Mouse (Mus musculus) liver (tissue): ENCODE results near the gene Gch1.

Source experiments
- DNase-seq: peaks from one replicate; pipeline ENCODE4 v3.0.0-alpha.2; 2020; ENCODE audit warnings: mixed read lengths

The Gch1 gene

DNA sequence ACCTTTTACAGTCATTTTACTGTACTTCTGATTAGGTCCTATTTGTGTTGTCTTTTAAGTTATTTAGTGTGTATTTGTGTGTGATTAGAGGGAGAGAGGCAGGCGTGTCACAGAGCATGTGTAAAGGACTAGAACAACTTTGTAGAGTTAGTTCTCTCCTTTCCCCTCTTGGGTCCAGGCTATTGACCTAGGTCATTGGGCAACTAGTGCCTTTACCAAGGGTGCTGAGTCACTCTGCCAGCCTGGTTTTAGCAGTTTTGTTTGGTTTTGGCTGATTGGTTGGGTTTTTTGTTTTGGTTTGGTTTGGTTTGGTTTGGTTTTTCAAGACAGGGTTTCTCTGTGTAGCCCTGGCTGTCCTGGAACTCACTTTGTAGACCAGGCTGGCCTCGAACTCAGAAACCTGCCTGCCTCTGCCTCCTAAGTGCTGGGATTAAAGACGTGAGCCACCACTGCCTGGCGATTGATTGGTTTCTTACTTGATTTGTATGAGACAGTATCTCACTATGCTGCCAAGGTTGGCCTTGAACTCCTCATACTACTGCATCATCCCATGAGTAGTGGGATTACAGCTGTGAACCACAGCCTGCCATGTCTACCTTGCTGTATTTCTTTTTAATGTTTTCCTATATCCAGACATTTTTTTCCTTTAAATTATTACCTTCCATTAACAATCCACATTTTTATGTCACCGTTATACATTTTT, 16.2 kb upstream of the Gch1 start:
- no peak for DNase-seq

DNA sequence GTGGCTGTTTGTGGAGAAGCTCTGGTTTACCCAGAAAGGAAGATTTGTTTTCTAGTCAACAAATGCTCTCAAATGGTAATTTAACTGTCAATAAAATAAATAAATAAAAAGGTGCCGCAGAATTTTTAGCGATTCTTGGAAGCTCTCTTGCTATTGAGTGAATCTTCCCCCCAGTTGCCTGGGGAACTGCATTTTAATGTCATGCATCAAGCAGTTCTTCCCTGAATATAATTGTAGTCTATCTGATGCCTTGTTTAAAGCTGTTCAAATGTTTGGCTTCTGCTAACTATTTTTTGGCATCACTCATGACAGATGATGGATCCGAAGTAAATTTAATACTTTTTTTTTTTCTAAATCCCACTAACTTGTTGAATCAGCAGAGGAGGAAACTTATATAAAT, 8.1 kb upstream of the Gch1 start:
- DNase-seq, result no peak

DNA sequence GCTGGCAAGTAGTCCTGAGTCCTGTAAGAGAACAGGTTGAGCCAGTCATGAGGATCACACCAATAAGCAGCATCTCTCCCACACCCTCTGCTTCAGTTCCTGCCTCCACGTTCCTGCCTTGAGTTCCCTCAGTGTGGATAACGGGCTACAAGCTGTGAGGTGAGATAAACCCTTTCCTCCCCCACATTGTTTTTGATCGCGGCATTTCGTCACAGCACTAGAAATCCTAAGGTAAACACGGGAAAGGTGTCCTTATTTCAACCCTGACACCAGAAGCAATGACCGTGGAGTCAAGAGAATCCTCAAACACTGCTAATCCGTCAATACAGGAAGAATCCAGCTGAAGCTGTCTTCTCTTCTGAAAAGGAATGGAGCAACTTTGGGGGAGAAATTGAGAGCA, 7.5 kb upstream of the Gch1 start:
- DNase-seq, result no peak

DNA sequence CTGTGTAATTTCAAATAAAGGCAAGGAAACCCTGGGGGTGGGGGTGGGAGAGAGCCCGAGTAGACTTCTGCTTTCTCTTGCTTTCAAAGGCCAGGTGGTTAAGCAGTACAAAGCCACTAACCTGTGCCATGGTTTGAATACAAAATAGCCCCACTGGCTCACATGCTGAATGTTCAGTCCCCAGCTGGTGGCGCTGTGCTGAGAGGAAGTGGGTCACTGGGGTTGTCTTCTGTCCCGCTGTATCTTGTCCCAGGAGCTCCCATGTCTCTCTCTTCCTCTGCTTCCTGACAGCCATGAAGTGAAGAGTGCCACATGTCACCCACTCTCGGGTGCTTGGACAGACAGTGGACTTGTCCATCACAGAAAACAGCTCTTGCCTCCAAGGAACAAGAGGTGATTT, 4.9 kb upstream of the Gch1 start:
- DNase-seq, result peak; percentile 46

DNA sequence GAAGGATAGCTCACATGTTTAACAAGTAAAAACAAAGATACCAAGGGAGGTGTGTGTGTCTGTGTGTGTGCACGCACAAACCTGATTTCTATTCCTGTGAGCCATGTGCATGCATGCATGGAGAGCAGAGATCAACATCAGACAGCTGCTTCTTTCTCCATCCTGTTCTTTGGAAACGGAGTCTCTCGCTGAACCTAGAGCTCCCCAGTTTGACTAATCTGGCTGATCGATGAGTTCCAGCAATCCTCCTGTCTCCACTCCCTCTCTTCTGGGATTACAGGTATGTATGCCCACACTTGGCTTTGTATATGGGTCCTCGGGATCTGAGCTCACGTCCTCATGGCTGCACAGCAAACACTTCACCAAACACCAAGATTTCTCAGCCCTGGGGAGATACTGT, 4.3 kb upstream of the Gch1 start:
- DNase-seq, result no peak

DNA sequence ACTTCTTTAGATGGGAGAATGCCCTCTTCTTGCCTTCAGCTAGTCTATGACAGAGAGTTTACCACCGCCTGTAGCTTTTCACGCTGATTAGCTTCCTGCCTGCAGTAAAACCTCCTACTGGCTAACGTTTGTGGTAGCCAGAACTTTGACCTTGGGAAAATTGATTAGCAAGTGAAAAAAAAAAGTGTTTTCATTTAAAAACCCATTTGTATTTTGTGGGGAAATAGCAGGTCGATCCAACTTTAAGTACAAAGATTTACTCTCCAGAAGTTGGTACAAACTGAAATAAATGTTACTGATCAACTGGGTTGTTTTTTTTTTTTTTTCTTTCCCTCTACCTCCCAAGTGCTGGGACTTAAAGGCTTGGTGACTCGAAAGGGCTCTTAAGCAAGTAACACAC, 2.6 kb upstream of the Gch1 start:
- no peak for DNase-seq

DNA sequence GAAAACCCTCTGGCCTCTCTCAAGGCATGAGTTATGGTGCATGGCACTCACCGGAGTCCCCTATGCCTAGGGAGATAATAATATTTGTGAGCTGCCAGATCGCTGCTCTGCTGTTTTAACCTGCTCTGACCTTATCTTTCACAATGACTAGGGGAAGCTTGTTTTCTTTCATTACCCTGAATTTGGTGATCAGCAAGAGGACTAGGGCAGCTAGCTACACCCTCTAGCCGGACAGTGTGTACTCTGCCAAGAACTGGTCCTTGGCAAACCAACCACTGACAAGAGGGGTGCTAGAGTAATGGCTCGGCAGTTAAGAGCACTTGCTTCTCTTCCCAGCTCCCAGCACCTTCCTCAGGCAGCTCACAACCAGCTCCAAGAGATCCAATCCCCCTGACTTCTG, 1.4 kb upstream of the Gch1 start:
- no peak for DNase-seq

DNA sequence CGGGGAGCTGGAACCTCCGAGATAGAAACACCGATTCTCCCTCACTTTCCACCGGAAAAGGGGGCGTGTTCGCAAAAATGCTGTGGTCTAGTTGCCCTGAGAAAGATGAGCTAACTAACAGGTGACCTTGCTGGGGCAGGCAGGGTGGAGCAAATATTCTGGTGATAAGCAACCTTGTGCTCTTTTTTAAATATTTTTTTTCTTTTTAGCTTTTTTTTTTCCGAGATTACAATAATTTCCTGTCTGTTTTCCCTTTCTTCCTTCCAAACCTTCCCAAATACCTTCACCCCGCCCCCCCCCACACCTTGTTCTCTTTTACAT, 382 bp upstream of the Gch1 start:
- DNase-seq, result no peak

DNA sequence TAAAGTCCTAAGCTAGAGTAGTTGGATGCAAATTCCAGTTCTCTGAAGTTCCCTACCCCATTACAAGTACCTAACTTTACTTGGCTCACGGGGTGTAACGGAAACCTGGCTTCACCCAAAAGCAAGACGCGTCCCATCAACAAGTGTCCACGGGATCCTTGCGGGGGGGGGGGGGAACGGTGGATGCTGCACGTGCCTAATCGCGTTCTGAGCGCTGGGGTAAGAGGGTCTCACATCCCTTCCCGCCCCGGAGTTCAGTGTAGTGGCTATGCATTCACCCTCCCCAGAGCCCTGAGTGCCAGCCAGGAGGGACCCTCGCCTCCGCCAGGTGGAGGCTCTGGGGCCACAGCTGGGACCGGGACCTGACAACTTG, 752 bp downstream of the Gch1 start:
- DNase-seq, result no peak

DNA sequence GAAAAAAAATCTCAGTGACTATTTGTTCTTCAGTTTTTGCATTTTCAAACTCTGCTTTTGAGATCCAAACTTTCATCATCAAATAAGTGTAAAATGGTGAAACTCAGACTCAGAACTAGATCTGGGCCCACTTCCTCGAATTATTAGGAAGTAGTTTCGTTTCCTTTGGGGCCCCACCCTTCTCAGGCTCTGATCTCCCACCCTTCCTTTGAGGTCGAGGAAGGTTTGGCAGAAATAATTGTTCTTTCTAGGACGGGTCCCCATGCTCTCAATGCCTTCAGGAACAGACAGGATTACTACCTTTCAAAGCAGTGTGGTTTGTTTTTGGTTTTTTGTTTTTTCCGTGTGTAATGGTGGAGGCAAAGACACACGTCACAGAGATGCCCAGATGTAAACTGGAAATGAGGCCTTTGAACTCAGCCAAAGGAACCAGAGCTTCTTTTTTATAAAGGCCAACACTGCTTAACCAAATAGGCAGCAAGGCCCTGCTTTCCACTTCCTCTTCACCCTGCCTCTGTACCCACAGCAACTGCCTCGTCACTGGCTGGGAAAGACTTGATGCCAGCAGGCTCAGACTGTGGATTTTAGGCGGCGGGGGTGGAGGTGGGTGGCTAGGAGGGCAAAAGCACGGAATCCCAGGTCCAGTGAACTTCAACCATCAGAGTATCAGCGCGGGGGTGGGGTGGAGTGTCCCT, 1.4 kb downstream of the Gch1 start:
- DNase-seq, result peak; percentile 15

DNA sequence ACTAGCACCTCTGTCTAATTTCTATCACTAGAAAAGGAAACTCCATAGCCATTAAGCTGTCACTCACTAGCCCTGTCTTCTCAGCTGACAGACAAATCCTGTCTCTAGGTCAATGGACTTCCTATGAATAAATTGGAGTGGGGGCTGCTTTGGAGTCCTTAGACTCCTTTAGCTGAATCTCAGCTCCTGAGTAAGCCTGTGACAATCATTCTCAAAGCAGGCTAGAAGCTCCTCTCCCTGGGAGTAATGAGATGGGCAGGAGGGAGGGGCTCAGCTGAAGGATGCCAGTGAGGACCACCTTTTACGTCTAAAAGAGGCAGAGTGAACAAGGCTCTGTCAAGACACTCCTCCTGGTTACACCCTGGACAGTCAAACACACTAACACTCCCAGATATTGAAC, 2.0 kb downstream of the Gch1 start:
- DNase-seq, result no peak

DNA sequence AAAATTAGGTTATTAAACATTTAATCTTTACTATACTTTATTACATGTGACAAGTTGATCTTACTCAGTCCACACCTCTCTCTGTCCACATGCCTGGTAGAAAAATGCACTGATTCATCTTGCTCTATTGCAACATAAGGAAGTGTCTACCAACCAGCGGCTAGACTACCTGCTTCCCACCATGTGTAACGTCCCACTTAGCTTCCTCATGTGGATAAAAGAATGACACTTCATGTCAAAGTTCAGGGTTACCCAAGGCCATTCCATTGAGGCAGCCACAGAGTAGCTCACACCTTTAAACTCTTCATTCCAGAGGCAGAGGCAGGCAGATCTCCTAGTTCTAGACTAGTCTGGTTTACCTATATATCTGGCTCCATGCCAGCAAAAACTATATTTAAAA, 2.7 kb downstream of the Gch1 start:
- no peak for DNase-seq

DNA sequence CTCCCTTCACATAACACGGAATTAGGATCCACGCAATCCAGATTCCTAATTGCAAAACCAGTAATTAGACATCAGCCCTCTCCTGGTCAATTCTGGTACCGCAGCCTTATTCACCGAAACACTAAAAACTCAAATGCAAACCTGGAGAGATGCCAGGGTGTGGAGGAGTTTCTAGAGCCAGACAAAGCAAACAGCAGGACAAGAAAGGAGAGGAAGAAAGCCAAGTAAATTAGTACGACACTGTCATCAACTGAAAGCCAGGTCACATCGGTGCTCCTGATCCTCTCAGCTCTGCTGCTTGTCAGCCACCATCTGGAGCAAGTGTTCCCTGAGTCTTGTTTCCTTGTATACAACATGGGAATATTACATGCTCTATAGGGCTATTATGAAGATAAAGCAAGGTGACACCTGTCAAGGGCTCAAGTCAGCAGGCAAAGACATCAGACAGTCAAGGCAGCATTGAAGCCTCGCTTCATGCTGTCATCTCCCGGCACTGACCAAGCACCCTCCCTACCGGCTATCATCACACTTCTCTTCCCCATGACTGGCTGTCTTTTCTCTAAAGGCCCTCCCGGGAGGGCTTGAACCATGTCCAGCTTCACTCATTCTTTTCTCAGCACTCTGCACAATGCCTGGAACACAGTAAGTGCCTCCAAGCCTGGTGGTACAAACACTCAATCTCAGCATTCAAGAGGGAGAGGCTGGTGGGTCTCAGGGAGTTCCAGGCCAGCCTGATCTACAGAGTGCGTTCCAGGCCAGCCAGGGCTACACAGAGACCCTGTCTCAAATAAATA, 7.5 kb downstream of the Gch1 start:
- DNase-seq, result no peak

DNA sequence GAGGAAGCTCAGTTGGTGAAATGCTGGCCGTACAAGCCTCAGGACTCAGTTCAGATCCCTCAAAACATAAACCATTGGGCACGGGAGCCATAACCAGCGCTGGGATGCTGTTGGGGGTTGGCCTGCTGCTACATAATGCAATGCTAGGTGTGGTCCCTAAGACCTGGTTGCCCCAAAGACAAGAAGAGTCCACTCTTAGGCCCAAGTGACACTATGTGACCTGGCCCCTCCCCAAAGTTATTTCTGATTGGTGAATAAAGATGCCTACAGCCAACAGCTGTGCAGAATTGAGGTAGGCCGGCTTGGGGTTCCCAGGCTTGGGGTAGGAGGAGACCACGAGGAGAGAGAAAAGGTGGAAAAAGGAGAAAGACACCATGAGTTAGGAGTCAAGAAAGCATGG, 10.4 kb downstream of the Gch1 start:
- no peak for DNase-seq

DNA sequence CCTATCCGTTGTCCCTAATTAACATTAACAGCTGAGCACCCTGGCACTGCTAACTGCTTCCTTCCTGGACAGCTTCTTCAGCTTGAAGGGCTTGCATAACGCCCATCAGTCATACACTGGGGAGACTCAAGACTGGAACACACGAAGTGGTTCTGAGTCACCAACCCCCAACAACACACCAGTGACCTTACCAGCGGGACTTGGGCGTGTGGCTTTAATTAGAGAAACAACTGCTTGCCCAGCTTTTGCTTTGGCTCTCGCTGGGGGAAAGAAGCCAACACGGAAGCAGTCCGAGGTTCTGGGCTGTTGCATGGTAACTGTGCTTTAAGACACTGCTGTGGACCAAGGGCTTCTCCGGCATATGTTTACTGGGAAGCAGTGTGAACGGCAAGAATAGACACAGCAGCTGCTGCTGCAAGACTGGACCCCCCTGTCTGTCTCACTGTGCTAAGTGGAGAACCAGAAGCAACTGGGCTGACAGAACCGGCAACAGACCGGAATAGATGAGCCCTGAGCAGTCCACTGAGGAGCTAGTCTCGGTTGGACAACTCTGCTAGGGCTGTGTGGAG, 11.3 kb downstream of the Gch1 start:
- no peak for DNase-seq

DNA sequence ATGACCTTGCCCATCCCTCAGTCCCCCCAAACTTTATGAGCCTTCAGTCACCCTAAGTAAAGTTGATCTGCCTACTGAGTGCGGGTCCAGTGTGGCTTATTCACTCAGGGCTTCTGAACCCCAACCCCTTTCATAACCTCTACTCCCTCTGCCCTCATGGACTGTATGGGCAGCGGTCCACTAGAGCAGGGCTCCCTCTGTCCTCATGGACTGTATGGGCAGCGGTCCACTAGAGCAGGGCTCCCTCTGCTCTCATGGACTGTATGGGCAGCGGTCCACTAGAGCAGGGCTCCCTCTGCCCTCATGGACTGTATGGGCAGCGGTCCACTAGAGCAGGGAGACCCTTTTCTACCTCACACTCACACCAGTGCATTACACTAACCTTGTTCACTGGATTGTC, 13.0 kb downstream of the Gch1 start:
- no peak for DNase-seq

DNA sequence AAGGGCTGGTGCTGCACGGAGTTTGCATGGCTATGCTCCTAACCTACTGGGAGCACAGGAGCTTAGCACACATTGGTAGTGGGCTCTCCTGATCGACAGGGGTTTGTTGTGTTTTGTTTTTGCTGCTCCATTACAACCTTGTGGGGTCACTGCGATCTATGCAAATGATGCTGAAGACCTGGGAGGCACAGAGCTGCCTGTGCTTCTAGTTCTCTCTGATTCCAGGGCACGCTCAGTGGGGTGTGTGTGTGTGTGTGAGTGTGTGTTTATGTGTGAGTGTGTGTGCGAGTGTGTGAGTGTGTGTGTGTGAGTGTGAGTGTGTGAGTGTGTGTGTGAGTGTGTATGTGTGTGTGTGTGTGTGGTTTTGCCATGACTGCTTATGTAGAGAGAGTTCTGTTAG, 14.1 kb downstream of the Gch1 start:
- no peak for DNase-seq

DNA sequence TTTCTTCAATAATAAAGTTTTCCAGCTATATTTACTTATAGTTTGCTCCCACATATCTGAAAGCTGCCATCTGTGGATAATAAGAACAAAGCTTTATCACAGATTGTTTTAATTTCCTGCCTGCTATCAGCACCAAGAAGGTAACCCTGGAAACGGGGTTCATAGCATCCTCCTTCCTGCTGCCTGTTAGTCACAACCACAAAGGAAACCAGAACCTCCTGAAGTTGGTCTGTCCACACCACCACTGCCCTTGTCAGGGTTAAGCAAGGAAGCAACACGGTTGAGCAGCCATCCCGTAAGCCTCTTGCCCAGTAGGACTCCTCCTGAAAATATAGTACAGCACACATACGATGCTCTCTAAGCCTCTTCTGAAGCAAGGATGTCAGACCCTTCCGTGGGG, 17.1 kb downstream of the Gch1 start:
- no peak for DNase-seq

DNA sequence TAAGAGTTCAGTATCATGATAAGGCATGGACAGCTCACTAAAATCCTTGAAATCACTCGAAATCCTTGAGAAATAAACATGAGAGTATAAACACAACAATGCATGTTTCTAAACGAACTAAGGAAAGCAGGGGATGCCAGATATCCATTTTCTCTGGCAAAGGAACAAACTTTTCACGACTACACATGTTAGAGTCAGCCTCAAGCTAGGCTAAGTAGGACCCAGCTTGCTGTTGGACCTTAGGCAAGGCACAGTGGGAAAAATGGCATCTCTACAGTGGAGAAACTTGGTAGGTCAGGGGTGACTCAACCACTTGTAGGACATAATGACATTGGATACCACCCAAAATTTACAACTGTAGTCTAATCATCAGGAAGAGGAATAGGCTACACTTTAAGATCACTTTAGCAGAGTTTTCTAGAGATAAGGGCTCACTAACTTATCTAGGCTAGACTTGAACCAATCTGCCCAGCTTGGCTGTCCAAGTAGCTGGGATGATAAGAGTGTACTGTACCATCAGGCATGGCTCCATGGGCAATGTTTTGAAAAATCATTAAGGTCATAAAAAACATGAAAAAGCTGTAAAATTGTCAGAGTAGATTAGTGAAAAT, 18.6 kb downstream of the Gch1 start:
- no peak for DNase-seq

DNA sequence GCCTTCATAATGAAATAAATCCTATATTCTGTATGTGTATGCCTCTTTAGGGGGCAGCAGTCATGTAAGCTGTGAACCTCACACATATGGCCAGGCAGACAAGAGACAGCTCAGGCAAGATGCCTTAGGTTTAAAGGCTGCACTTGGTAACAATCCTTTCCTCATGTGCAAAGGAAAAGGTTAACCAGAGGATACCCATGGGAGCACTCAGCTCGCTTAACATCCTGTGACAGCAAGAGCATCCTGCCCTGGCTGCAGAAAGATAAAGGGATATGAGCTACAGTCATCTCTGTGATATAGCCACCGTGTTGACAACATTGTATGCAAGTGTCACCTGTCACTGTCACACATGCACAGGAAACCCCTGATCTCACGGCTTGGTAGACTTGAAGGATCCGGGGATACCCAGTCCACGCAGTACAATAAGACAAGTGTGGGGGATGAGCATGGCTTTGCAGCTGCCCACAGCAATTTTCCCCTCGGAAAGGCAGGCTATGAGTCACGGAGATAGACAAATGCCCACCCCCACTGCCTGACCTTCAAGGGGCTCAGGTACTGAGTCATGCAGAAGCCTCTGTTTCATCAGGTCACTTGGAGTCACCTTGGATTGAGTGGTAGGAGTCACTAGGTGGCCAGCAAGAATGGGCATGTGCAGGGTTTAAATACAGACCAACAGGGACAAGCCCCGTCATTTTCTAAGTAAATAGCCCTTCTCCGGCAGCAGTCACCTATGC, 19.4 kb downstream of the Gch1 start:
- no peak for DNase-seq

DNA sequence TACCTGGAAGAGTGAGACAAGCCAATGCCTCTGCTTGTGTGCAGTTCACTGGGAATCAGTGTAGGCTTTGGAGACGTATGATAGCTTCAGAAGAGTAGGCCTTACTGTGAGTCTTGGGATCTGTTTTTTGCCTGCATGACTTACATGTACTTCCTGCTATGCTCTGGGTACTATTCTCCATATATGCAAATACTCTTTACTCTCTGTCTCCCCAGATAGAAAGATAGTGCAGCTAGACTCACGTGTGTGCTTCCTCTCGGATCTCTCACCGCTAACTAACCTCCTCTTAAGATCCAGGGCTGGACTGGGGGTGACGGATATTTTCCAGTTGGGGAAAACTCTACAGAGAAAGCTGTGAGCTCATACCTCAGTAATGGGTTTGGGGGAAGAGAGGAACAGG, 23.5 kb downstream of the Gch1 start:
- DNase-seq, result no peak

DNA sequence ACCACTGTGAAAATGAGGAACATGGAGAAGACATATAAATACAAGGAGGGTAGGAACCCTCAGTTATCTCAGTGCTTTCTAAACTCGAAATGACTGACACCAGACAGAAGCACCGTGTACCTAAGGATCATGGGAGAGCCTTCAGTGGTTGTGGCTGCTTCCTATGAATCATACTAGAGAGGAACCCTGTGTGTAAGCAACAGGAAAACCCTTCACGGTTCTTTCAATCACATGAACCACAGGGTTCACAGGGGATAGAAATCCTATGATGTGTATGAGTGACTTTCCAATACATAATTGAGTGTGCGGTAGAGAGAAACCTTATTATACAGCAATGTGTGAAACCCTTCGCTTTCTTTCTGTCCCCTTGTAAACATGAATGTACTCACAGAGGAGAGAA, 24.1 kb downstream of the Gch1 start:
- DNase-seq, result no peak

DNA sequence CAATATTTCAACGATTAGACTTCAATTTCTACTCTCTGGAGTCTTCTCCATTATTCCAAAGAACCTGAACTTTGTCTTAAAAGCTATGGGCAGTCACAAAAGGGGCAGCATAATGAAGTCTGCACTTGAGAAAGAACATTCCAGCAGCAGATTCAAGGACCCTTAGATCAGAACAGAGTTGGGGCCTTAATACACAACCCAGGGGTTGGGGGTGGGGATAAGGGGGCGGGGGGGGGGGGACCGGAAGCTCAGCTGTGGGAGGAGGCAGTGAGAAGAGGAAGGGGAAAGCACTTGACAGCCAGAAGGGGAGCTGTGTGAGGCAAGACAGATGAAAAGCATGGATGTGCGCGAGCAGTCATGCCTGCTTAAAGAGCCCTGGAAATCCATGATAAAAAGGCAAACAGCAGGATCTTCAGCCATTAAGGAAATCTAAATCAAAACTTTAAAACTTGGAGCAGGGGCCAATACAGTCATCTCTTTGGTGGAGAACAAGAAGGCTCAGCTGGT, 27.2 kb downstream of the Gch1 start:
- no peak for DNase-seq
